Mouse (Mus musculus) brown adipose tissue, adult 24 weeks (tissue): ENCODE data around the gene Cmya5. TPM values are rescaled to one million over a fixed set of nuclear protein-coding genes. Genes with fewer than 3 reads are reported as not detected.
"Not testable (repeated sequence)": the region's sequence is repeated elsewhere in the genome, so short reads cannot be mapped to it uniquely, and the experiment has no call there.

Source experiments
- H3K27ac ChIP-seq: fragments of 200-500 bp; replicated peaks from 2 replicates; pipeline ENCODE4 v1.5.1; 2012; ENCODE audit warnings: low read depth, mild to moderate bottlenecking, low read length
- H3K4me1 ChIP-seq: fragments of 200-500 bp; 2 replicates; pipeline ENCODE4 v1.6.1; 2012; ENCODE audit warnings: low read length, mixed read lengths; ENCODE audit not compliant: control insufficient read depth, insufficient read depth, insufficient read length
- H3K4me3 ChIP-seq: fragments of 200-500 bp; 2 replicates; pipeline ENCODE4 v1.5.1; 2012; ENCODE audit warnings: low read depth, mild to moderate bottlenecking, low read length, moderate library complexity; ENCODE audit not compliant: insufficient read depth
- polyA plus RNA-seq: library from polyadenylated mRNA; stranded (reverse); fragments of >200 nt; gene quantifications from 2 replicates; pipeline ENCODE4 v1.2.4, GENCODE M21; 2012; ENCODE audit not compliant: missing spikeins, insufficient read depth, insufficient read length

Cmya5 gene
- polyA plus RNA-seq, 1 experiment: 4.1 TPM

DNA sequence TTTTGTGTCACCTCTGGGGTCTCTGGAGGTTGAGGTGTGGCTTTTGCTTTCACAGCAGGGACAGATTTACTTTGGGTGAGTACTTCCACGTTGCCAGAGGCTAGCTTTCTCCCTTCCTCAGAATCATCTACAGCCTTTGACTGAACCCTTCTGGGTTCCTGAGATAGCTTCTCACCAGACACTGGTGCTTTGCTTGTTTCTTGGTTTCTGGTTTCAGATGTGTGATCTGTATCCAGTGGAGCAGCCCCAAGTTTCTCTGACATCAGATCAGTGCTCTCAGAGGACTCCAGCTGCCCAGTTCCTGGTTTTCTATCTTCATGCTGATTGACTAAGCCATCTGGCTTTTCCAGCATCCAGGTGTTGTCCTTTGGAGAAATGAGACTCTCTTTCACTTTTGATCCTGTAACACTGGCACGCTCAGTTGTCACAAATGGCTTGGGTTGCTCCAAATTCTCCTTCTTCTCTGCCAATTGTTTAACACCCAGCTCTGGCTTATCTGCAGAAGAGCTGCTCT is 51.6 kb downstream of the Cmya5 start:
- Histone ChIP-seq H3K4me1 (peaks cover 13% of the 10 kb centered on the region; the same call in 1 of the 2 replicates), H3K27ac (no peak overlapping the region), H3K4me3 (no peak overlapping the region)

DNA sequence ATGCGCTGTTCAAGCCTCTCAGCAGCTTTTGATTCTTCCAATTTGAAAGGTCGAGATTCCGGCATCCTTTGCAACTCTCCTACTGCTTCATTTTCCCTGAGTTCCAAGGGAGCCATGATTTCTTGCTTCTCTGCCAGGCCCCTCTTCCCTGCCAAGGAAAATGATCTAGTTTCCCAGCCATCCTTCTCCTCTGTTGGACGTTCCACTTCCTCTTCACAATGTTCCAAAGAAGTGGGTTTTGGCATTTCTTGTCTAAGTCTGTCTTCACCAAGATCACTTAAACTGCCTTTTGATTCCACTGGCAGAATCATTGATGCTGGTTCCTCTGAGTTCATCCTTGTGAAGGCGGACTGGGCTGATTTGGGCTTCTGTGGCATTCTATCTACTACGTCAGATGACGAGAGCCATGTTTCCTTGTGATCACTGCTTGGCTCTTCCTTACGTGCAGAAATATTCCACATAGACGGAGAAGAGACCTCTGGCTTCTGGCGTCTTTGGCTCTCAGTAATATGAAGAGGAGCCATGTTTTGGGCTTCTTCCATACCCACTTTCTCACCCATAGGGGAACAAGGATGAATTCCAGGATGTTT is 52.6 kb downstream of the Cmya5 start:
- Histone ChIP-seq H3K4me1 (peaks cover 13% of the 10 kb centered on the region; the same call in 1 of the 2 replicates), H3K4me3 (no peak overlapping the region), H3K27ac (no peak overlapping the region)

DNA sequence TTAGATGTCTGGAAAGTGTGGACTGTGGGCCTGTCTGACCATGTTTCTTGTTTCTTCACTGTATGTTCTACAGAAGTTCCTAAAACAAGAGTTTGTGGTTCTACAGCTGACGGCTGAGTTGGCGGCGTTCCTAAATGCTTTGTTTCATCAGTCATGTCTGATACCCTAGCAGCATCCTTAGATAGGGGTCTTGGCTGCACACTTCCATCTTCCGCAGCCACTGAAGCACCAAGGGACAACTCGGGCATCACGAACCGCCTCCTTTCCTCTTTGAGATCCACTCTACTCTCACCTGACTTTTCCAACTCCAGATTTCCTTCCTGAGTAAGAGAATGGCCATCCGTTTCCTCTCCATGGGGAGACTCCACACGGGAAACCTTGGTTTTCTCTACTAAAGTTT is 53.3 kb downstream of the Cmya5 start:
- Histone ChIP-seq H3K4me1 (peaks cover 13% of the 10 kb centered on the region; the same call in 1 of the 2 replicates), H3K27ac (no peak overlapping the region), H3K4me3 (no peak overlapping the region)

DNA sequence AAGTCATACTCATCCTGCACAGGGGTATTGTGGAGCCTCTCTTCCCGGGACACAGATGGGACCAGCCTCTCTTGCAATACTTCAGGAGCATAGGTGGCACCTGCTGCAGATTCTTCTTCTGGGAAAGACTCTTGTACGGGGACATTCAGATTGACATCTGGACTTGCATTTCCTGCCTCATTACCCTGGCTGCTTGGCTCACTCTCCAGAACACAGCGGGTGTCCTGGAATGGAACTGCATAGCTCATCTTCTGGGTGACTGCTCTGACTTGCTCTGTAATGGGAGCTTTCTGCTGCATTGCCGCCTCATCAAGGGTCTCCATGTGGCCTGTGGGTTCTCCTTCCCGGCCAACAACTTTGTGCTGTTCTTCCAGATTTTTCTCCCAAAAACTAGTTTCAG is 55.0 kb downstream of the Cmya5 start:
- peaks cover 8% of the 10 kb centered on the region; the same call in 1 of the 2 replicates for H3K4me1 ChIP-seq
- H3K4me3 ChIP-seq: no peak overlapping the region
- H3K27ac ChIP-seq: no peak overlapping the region

DNA sequence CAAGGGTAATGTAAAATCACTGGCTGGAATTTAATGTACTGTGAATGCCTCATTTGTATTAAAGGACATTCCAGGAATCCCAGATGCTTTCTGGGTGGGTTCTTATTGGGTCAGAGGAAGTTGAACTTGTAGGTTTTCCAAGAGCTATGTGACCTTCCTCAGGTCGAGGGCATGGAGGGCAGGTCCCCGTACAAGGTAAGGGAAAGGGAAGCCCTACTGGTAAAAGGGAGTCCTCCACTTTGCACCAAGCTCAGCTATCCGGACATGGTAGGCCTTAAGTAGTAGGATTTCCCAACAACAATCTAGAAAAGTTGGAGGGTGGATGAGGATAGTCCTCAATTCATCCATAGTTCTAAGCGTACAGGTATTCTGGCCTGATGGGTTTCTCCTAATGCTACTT is 58.8 kb downstream of the Cmya5 start:
- H3K27ac ChIP-seq: no peak overlapping the region
- H3K4me3 ChIP-seq: no peak overlapping the region
- H3K4me1 ChIP-seq: no peaks in the 10 kb centered on the region

DNA sequence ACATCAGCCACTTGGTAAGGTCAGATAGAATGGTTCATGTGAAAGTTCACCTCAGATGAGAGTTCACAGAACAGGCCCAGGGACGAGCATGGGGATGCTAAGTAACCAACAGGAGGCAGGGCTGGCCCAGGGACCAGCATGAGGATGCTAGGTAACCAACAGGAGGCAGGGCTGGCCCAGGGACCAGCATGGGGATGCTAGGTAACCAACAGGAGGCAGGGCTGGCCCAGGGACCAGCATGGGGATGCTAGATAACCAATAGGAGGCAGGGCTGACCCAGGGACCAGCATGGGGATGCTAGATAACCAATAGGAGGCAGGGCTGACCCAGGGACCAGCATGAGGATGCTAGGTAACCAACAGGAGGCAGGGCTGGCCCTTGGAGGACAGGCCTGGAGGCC is 62.2 kb downstream of the Cmya5 start:
- not testable (repeated sequence) for H3K4me1 ChIP-seq, H3K4me3 ChIP-seq, H3K27ac ChIP-seq

DNA sequence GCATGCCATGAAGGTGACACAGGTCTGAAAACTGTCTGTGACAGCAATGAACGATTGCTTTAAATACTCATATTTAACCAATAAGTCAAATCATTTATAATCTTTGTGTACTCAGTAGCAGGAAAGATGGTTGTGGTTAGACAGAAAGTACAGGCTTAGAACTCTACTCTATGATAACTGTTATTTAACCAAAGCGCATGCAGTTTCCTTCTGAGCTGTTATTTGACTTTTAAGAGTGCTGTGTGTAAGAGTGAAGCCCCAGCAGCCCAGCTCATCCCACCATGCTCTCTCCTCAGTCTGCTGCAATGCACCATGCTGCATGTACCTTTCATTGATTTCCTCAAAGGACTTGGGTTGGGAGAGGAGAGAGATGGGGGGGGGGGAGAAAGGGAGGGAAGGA is 63.7 kb downstream of the Cmya5 start:
- Histone ChIP-seq H3K4me1 (no peaks in the 10 kb centered on the region), H3K27ac (no peak overlapping the region), H3K4me3 (no peak overlapping the region)

DNA sequence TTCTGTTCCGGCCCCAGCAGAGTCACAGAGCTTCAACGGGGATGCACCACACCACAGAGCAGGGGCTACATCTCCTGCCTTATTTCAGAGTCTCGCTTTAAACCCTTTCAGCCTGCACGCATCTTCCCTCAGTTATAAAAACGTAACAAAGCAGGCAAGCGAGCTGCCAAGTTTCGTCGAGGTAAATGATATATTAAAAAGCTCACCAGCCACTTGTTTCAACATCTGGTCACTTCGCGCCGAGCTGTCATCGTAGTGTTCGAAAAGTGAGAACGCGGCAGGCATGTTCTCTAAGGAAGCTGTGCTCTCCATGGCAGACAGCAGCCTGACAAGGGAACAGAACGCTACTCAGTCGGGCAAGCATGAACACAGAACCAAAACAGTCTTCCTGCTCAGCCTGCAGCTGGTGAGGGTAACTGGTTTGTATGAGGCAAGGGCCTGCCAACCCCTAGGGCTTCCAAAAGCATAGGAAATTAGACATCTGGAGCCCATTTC is 70.3 kb downstream of the Cmya5 start:
- H3K4me1 ChIP-seq: no peaks in the 10 kb centered on the region
- no peak overlapping the region for H3K4me3 ChIP-seq
- no peak overlapping the region for H3K27ac ChIP-seq

DNA sequence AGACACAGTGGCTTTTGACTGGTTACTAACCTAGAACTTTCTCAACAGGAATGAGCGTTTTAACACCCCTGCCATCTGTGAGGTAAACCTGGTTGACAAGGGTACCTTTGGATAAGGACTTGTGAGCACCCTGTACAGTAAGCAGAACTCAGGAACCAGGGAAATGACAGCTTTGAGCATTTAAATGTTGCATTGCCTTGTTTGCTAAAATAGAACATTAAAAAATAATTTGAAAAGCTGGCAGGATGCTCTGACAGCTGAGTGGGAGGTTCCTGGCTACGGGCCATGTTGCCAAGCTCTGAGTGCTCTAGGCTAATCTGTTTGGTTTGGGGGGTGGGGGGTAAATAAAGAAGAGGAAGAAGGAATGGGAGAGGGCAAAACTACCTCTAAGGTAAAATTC is 70.9 kb downstream of the Cmya5 start:
- Histone ChIP-seq H3K4me1 (no peaks in the 10 kb centered on the region), H3K27ac (no peak overlapping the region), H3K4me3 (no peak overlapping the region)

DNA sequence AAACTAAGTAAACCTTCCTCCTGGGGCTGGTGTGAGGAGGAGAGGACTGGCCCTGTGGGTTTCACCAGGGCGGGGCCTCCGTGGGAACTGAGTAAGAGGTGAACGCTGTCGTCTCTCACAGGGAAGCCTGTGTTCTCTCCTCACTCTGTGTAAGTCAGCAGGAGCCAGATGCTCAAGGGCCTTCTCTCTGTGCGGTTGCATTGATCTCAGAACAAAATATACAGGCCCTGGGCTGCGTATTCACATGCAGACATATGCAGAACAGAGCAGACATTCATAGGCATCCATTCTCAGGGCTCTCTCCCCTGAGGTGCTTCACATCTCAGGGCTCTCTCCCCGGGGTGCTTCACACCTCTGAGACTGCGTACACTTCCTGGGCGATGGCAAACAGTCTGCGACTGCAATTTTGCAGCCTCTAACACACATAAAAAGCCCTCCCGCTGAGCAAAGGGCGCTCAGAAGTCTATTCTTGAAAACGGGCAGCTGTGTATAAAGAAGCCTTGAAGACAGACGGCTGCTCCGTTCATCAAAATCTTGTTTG is 71.6 kb downstream of the Cmya5 start:
- Histone ChIP-seq H3K4me3 (no peak overlapping the region), H3K27ac (no peak overlapping the region), H3K4me1 (no peaks in the 10 kb centered on the region)

DNA sequence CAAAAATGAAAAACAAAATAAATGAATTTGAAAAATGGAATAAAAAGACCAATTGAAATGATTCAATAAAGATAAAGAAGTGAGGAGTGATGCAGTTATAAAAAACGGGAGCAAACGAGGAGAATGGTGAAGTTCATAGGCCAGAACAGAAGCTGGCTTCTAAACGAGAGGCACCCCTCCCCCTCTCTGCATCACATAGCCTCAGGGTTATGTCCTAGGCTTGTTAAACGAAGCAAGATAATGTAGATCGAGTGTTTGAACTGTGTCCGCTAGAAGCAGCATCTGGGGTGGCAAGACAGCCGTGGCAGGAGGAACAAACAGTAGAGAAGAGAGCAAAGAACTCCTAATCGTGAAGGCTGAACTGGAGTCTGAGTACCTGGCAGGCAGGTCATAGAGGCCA is 74.1 kb downstream of the Cmya5 start:
- Histone ChIP-seq H3K4me1 (no peaks in the 10 kb centered on the region), H3K27ac (no peak overlapping the region), H3K4me3 (no peak overlapping the region)

DNA sequence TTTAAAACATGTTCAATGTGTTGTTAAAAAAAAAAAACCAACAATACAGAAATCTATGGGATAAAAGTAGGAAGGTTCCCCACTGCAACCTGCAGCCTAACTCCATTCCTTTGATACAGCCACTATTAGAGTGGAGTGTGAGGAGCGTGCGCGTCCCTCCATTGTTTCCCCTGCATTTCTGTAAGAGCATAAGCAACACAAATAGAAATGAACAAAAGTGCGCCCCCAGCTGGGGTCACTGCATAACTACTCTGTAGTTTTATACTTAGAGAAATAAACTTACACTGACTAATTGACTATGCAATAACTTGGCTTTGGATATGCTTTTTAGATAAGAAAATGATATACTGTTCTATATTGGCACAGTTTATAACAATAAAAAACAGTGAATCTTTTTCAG is 75.0 kb downstream of the Cmya5 start:
- Histone ChIP-seq H3K27ac (no peak overlapping the region), H3K4me3 (no peak overlapping the region), H3K4me1 (no peaks in the 10 kb centered on the region)

DNA sequence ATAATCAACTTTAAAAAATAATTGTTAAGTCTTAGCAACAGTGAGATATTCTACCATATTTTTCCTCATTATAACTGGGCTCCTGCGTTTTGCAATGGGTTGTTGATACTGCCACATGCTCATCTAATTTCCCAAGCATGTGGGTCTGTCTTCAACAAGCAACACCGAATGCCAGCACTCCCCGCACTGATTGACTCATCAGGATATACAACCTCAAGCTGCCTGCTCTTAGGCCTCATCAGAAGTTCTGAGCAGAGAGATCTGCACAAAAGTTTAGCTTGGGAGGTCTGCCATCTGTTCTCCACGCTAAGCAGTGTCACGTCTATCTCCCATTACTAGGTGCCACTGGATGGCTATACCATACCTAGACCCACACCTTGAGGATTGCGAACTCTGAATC is 76.2 kb downstream of the Cmya5 start:
- Histone ChIP-seq H3K4me3 (no peak overlapping the region), H3K27ac (no peak overlapping the region), H3K4me1 (no peaks in the 10 kb centered on the region)

DNA sequence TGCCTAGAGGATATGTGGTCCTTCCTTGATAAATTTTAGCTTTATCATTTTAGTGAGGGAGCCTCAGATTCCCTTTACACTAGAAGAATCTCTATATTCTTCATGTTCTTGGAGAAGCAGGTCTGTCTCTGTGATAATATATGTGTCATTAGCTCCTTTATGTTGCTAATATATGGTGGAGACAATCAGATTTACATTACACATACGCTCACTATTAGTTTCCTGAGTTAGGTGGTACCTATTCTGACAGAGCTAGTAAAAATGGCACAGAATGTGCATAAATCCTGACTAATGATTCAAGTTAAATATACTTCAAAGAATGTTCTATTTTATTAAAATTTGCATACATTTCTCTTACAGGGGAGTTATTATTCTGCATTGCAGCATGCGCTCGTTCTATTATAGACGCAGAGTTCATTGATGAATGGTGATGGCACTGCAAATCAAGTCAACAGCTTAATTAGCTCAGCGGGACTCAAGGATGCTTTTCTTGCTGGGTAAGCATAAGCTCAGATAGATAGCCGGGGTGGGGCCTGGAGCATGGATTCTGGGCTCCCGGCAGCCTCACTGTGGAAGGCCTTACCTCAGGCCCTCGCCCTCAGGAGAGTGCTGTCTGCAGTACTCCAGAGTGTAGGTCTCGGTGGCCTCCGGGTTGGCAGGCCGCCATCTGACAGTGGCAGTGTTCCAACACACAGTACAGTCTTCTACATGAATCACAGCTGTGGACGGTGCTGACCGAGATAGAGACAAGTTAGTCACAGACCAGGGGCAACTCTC is 81.5 kb downstream of the Cmya5 start:
- no peak overlapping the region for H3K27ac ChIP-seq
- no peak overlapping the region for H3K4me3 ChIP-seq
- no peaks in the 10 kb centered on the region for H3K4me1 ChIP-seq

DNA sequence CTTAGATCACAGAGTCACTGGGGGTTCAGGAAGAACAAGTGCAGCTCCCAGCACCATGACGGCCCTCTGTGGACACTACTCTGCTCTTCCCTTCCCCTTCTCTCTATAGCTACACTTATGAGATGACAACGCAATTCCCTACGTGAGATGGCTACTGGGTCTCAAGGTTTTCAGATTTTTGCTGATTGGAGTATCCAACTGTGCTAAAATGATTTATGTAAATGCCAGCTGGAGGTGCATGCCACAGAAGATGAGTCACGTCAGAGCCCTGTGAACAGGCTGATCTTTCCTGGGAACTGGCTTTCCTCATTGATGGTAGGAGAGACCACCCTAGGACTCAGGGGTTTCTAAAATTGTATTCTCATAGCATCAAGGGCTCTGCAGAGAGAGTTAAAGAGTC is 83.2 kb downstream of the Cmya5 start:
- H3K27ac ChIP-seq: no peak overlapping the region
- H3K4me1 ChIP-seq: no peaks in the 10 kb centered on the region
- no peak overlapping the region for H3K4me3 ChIP-seq

DNA sequence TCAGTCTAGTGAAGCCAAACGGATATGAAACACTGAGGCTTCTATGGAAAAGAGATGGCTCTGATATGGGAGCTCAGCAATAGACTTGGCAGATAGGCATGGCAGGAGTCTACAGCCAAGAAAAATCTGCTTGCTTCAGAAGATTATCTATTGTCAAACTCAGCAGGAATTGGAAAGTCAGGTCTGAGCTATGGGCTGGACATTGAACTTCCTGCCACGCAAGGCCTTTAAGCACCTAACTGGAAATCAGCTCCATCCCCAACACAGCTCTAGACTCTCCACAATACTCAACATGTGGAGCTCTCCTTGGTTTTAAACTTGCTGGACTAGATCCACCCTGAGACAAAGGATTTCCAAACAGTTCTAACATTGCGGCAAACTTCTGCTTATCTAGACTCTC is 84.1 kb downstream of the Cmya5 start:
- Histone ChIP-seq H3K4me3 (no peak overlapping the region), H3K27ac (no peak overlapping the region)

More for the DNA sequence above, 84.1 kb downstream of the Cmya5 start:
- H3K4me1 ChIP-seq: no peaks in the 10 kb centered on the region
